Mouse (Mus musculus) ES-E14 (cell line): ENCODE measurements around the gene Lrrc75a.

Experiments
- HCFC1 ChIP-seq: IDR thresholded peaks from 2 replicates; pipeline ENCODE4 v1.6.1; 2012; ENCODE audit warnings: low read length, inconsistent platforms, borderline replicate concordance; ENCODE audit not compliant: insufficient read depth
- MAFK ChIP-seq: IDR thresholded peaks from 2 replicates; pipeline ENCODE4 v1.6.1; 2014; ENCODE audit warnings: mild to moderate bottlenecking, low read depth, low read length, inconsistent platforms; ENCODE audit not compliant: insufficient read depth
- ZC3H11A ChIP-seq: IDR thresholded peaks from 2 replicates; pipeline ENCODE4 v1.6.1; 2012; ENCODE audit warnings: low read depth, mild to moderate bottlenecking, inconsistent platforms, low read length, borderline replicate concordance
- ZNF384 ChIP-seq: IDR thresholded peaks from 2 replicates; pipeline ENCODE4 v1.6.1; 2012; ENCODE audit warnings: low read depth, low read length, inconsistent platforms

- TF ChIP-seq ZC3H11A: no peak
- no peak for TF ChIP-seq ZNF384
- no peak for TF ChIP-seq MAFK
- no peak for TF ChIP-seq HCFC1
Observed at GRCm38 (mm10) chr11:62558152-62558551, 90.2 kb downstream of the Lrrc75a start.
